Mouse (Mus musculus): ENCODE data around the gene Fgd3. TPM values are rescaled to one million over a fixed set of nuclear protein-coding genes. Genes with fewer than 3 reads are reported as not detected.
A peak's percentile ranks its signal among the peaks of the same experiment; 100 is the strongest.

Fgd3 gene
- polyA plus RNA-seq, 1 experiment from 2014 or later, result 1.1 TPM

DNA sequence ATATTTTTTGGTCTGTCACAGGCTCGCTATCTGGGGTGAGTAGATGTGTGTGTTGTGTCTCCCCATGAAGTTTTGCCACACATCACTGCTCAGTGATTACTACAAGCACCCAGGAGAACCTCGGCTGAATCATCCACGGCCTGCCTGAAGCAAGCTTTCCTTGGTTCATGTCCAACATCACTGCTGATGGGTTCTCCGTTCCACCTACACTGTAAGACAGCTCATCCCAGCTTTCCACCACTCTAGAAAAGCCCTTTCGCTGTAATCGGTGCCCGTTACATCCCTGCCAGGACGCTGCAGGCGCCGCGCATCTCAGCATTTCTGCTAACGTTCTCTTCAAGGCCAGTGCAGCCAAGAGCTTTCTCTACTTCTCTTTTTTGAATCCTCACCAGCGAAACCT is 67.4 kb downstream of the Fgd3 start:
- no peaks in the 10 kb centered on the region for H3K36me3 ChIP-seq

DNA sequence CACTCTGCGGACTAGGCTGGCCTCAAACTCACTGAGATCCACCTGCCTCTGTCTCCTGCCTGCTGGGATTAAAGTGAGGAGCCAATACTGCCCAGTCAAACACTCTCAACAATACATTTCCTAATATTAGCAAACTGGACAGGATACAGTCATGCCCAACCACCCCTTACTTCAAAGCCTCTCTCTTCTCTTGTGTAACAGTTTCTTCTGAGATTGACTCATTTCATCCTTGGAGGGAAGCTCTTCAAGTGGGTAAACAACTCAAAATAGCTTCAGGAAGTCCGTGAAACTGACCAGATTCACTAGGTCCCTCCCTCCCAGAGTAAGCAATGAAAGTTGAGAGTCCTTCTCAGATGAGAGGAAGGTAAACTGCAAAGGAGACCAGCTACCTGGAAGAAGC is 68.0 kb downstream of the Fgd3 start:
- ATAC-seq (ENCODE audit: low FRiP score, low read depth), result no peak
- Histone ChIP-seq H3K27ac (replicated peaks) (no peak overlapping the region), H3K4me3 (no peak overlapping the region), H3K4me1 (peaks cover 10% of the 10 kb centered on the region), H3K36me3 (no peaks in the 10 kb centered on the region), H3K27me3 (peaks cover 29% of the 10 kb centered on the region), H3K9me3 (no peaks in the 10 kb centered on the region), H3K4me2 (replicated peaks) (no peak overlapping the region), H3K9ac (replicated peaks) (no peak overlapping the region)
- 76% methylated on average over 2 of the region's 2 CpGs for WGBS

More for the DNA sequence above, 67.4 kb downstream of the Fgd3 start:
- H3K9me3 ChIP-seq, result no peaks in the 10 kb centered on the region
- 90% methylated on average over 13 of the region's 13 CpGs for WGBS
- no peak overlapping the region for H3K4me2 ChIP-seq (replicated peaks)
- H3K4me1 ChIP-seq, result peaks cover 5% of the 10 kb centered on the region
- peaks cover 23% of the 10 kb centered on the region for H3K27me3 ChIP-seq
- no peak for ATAC-seq (ENCODE audit: low FRiP score, low read depth)
- H3K4me3 ChIP-seq, result no peak overlapping the region
- H3K27ac ChIP-seq (replicated peaks), result no peak overlapping the region
- no peak overlapping the region for H3K9ac ChIP-seq (replicated peaks)

DNA sequence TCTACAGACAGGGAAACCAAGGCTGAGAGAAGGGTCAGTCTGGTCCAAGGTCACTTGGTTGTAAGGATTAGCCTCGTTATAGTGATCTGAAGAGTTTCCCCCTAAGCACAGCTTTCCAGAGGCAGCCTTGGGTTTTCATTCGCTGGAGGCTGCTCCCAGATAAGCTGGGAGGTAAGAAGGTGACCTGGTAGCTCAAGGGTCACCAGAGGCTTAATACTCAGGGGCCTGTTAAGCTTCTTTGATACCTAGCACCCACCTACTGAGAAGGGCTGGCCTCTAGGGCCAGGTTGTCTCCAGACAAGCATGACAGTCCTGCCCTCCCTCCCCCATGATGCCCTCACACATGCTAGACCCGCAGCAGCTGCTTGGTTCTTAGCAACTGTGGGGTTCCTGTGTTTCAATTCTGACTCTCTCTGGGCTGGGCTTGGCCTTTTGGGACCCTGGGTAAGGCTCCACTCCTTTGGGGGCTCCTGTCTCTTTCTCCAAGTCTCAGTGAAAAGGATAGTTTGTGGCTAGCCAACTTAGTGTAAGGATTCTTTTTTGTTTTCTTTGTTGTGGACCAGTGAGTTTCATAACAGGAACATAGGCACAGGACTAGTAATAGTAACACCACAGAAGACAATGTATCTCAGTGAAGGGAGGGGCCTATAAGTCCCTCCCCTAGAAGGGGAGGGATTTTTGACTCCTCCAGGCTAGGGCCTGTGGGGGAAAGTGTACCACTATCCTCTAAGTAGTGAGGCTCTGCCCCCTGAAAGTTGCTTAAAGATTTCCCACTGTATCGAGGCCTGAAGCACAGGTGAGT is 69.2 kb downstream of the Fgd3 start:
- no peaks in the 10 kb centered on the region for H3K36me3 ChIP-seq
- no peaks in the 10 kb centered on the region for H3K9me3 ChIP-seq
- H3K27ac ChIP-seq (replicated peaks), result no peak overlapping the region
- H3K4me2 ChIP-seq (replicated peaks), result no peak overlapping the region
- peaks cover 10% of the 10 kb centered on the region for H3K4me1 ChIP-seq
- no peak for ATAC-seq (ENCODE audit: low FRiP score, low read depth)
- H3K4me3 ChIP-seq, result no peak overlapping the region
- H3K9ac ChIP-seq (replicated peaks), result no peak overlapping the region
- peaks cover 41% of the 10 kb centered on the region for H3K27me3 ChIP-seq
- WGBS, result 29% methylated on average over 4 of the region's 4 CpGs

DNA sequence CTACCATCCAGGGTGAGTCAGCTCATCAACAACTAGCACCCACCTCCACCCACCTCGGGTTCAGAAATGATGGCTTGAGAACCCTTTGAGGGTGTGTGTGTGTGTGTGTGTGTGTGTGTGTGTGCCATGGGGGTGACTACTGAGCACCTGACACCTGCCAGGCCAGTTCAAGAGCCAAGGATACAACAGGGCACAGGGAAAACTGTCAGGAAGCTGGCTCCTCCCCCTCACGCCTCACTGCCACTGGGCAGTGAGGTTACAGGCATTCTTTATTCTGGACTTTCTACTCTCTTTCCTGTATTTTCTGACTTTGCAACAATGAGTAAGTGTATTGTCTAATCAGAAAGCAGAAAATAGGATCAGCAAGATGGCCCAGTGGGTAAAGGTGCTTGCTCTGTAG is 70.5 kb downstream of the Fgd3 start:
- no peak overlapping the region for H3K4me3 ChIP-seq
- no peaks in the 10 kb centered on the region for H3K36me3 ChIP-seq
- no peak overlapping the region for H3K27ac ChIP-seq (replicated peaks)
- no peaks in the 10 kb centered on the region for H3K9me3 ChIP-seq
- WGBS, result 69% methylated on average over 2 of the region's 2 CpGs
- no peak overlapping the region for H3K9ac ChIP-seq (replicated peaks)
- no peak for ATAC-seq (ENCODE audit: low FRiP score, low read depth)
- peaks cover 50% of the 10 kb centered on the region for H3K27me3 ChIP-seq
- peaks cover 10% of the 10 kb centered on the region for H3K4me1 ChIP-seq
- H3K4me2 ChIP-seq (replicated peaks), result no peak overlapping the region

DNA sequence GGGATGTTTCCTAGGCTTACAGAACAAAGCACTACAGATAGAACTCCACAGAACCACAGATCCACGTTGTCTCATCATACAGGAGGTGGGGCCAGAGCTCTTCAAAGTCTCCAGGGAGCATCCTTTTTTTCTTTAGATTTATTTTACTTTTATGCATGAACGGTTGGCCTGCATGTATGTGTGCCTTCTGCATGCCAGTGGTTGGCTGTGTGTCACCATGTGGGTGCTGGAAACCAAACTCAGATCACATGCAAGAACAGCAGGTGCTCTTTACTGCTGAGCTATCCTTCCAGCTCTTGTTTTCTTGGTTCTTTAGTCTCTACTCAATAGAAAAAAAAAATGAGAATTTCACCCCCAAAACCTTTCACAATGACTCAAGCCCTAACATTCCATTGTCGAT is 71.2 kb downstream of the Fgd3 start:
- Histone ChIP-seq H3K4me2 (replicated peaks) (no peak overlapping the region), H3K4me1 (peaks cover 10% of the 10 kb centered on the region), H3K9me3 (no peaks in the 10 kb centered on the region), H3K27ac (replicated peaks) (no peak overlapping the region), H3K36me3 (no peaks in the 10 kb centered on the region), H3K27me3 (peaks cover 50% of the 10 kb centered on the region), H3K9ac (replicated peaks) (no peak overlapping the region), H3K4me3 (no peak overlapping the region)
- WGBS, result 59% methylated on average over 3 of the region's 3 CpGs
- no peak for ATAC-seq (ENCODE audit: low FRiP score, low read depth)

DNA sequence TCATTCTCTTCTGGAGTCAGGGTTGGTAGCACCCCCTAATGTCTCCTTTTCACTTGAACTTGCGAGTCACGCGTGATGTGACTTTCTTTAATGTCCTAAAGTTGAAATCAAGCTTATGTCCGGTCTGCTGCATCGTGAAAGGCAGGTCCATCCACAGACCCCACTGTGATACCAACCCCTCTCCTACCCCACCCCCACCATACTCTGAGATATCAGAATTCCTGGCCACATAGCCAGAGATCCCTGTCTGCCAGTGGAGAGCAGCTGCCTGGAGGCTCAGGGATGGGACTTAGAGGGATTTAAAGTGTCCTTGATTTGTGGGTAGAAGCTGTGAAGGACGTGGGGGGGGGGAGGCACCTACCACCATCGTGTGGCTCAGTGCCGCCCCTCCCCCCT is 71.6 kb downstream of the Fgd3 start, which contains the start of gene Susd3:
Gene Susd3, minus strand, starts transcription at position 240 of the 396 bp plus-strand sequence.
- Histone ChIP-seq H3K9me3 (no peaks in the 10 kb centered on the region), H3K9ac (replicated peaks) (no peak within 1 kb of the TSS), H3K4me2 (replicated peaks) (peak within 1 kb of the TSS; percentile 59), H3K27ac (replicated peaks) (no peak within 1 kb of the TSS), H3K4me3 (peak within 1 kb of the TSS; percentile 38), H3K27me3 (peaks cover 50% of the 10 kb centered on the region), H3K36me3 (no peaks in the 10 kb centered on the region), H3K4me1 (peaks cover 10% of the 10 kb centered on the region)
- no peak for ATAC-seq (ENCODE audit: low FRiP score, low read depth)
- 24% methylated on average over 7 of the region's 8 CpGs for WGBS

DNA sequence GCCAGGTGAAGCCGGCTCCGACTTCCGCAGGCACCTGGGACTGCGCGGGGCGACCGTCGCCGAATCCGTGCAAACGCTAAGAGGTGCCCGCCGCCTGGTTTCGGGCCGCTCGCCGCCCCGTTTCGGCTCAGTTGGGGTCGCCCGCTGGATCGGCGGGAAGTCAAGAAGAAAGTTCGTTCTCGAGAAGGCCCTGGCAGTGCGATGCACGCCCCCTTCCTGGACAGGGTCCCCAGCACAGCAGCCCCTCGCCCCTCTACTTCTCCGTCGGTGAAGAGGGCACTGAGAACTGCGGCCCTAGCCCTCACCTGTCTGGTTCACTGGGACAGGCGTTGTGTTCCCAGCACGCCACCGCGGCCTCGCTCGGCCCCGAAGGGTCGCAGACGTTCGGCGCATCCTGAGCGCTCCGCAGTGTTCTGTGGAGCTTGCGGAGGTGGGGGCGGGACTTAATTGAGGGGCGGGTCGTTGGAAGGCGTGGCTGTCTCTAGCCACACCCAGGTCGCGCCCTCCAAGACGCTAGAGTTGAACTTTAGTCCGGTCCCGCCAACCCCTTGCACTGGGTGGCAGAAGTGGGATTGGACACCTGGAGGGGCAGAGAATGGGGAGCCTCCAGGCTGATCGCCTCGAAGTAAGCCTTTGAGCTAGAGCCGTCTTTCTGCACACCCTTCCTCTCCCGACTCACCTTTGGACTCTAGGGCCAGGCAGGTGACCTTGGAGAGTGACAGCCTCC is 72.2 kb downstream of the Fgd3 start:
- no peaks in the 10 kb centered on the region for H3K36me3 ChIP-seq
- H3K27me3 ChIP-seq, result peaks cover 50% of the 10 kb centered on the region
- WGBS, result 1% methylated on average over 58 of the region's 58 CpGs
- H3K4me3 ChIP-seq, result peak overlapping the region; percentile 38
- H3K9me3 ChIP-seq, result no peaks in the 10 kb centered on the region
- H3K4me2 ChIP-seq (replicated peaks), result peak overlapping the region; percentile 59
- ATAC-seq (ENCODE audit: low FRiP score, low read depth), result peak; percentile 57
- H3K9ac ChIP-seq (replicated peaks), result no peak overlapping the region
- H3K4me1 ChIP-seq, result peaks cover 10% of the 10 kb centered on the region
- H3K27ac ChIP-seq (replicated peaks), result no peak overlapping the region

DNA sequence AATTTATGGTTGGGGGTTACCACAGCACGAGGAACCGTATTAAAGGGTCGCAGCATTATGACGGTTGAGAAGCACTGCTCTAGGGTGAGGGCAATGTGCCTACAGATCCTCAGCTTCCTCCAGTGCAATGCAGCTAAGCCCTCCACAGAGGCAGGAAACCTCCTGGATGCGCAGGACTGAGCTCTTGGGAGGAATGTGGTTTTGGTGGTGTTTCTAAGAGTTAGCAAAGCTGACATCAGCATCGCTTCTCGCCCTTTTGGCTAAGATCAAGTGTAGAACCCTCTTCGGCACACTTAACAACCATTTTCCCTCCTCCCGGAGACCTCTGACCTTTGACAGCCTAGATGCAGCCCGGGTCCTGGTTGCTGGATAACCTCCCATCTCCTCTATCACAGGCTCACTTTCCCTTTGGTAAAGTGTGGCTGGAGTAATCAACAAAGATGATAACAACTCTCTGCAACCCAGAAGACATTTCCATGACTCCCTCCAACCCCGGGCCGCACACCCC is 72.8 kb downstream of the Fgd3 start:
- no peak for ATAC-seq (ENCODE audit: low FRiP score, low read depth)

DNA sequence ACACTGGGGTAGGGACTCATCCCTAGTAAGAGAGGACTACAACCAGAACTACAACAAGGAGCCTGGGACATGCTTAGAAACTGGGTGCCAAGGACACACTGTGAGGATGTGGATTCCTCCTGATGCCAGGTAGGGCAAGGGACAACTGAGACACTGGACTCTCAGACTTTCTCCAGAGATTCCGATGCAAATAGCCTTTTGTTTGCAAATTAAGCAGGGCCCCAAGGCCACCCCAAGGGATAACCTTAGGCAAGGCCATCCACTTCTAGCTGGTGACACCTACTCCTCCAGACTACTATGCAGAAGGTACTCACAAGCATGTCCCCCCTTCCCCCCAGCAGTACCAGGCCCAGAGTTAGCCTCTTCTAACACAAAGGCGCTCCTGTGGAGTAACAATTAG is 73.5 kb downstream of the Fgd3 start:
- ATAC-seq (ENCODE audit: low FRiP score, low read depth), result no peak
- Histone ChIP-seq H3K4me3 (no peak overlapping the region), H3K36me3 (no peaks in the 10 kb centered on the region), H3K9ac (replicated peaks) (no peak overlapping the region), H3K4me2 (replicated peaks) (no peak overlapping the region), H3K4me1 (peaks cover 10% of the 10 kb centered on the region), H3K27me3 (peaks cover 50% of the 10 kb centered on the region), H3K27ac (replicated peaks) (no peak overlapping the region), H3K9me3 (no peaks in the 10 kb centered on the region)
- 81% methylated on average over 2 of the region's 2 CpGs for WGBS

More for the DNA sequence above, 72.8 kb downstream of the Fgd3 start:
- Histone ChIP-seq H3K9ac (replicated peaks) (no peak overlapping the region), H3K27ac (replicated peaks) (no peak overlapping the region), H3K4me3 (peak overlapping the region; percentile 38), H3K27me3 (peaks cover 50% of the 10 kb centered on the region), H3K36me3 (no peaks in the 10 kb centered on the region), H3K4me2 (replicated peaks) (peak overlapping the region; percentile 59), H3K9me3 (no peaks in the 10 kb centered on the region), H3K4me1 (peaks cover 10% of the 10 kb centered on the region)
- WGBS, result 36% methylated on average over 12 of the region's 12 CpGs

DNA sequence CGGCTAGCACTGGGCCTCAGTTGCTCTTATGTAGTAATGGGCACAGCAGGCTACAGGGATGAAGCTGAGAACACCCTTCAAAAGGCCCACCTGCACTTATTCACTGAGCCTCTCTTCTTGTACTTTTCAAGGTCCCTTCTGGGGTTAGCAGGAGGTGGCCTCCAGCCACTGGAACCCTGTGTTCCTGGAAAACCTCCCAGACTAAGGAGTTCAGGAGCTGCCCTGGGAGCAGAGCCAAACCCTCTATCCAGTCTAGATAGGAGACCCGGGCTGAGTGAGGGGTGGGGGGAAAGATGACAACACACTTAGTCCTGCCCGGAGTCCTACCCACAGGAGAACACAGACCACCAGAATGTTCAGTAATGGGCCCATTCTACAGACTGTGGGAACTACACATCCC is 74.1 kb downstream of the Fgd3 start:
- WGBS, result 77% methylated on average over 3 of the region's 3 CpGs
- Histone ChIP-seq H3K9me3 (no peaks in the 10 kb centered on the region), H3K27me3 (peaks cover 54% of the 10 kb centered on the region), H3K4me2 (replicated peaks) (no peak overlapping the region), H3K27ac (replicated peaks) (no peak overlapping the region), H3K9ac (replicated peaks) (no peak overlapping the region), H3K36me3 (no peaks in the 10 kb centered on the region), H3K4me1 (peaks cover 10% of the 10 kb centered on the region), H3K4me3 (no peak overlapping the region)
- no peak for ATAC-seq (ENCODE audit: low FRiP score, low read depth)

DNA sequence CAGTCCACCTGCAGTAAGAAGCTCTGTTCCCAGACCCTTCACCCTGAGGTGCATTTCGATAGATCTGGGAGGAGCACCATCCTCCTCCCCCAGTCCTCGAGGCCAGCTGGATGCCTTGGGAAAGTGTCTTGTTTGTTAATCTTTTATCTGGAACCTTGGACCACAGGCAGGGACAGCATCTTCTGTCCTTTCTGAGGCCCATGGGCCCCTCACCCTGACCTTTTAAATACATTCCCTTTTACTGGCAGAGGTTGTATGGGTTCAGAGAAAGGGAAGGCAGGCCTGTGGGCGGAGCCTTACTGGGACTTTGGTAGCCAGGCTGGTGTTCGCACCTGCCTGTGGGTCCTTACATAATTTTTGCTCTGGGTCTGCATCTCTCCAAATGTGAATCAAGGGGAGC is 74.9 kb downstream of the Fgd3 start:
- H3K27ac ChIP-seq (replicated peaks), result no peak overlapping the region
- no peaks in the 10 kb centered on the region for H3K36me3 ChIP-seq
- peaks cover 51% of the 10 kb centered on the region for H3K27me3 ChIP-seq
- H3K9ac ChIP-seq (replicated peaks), result no peak overlapping the region
- no peak for ATAC-seq (ENCODE audit: low FRiP score, low read depth)
- 50% methylated on average over 4 of the region's 4 CpGs for WGBS
- peaks cover 10% of the 10 kb centered on the region for H3K4me1 ChIP-seq
- H3K9me3 ChIP-seq, result no peaks in the 10 kb centered on the region
- H3K4me3 ChIP-seq, result no peak overlapping the region
- H3K4me2 ChIP-seq (replicated peaks), result no peak overlapping the region

DNA sequence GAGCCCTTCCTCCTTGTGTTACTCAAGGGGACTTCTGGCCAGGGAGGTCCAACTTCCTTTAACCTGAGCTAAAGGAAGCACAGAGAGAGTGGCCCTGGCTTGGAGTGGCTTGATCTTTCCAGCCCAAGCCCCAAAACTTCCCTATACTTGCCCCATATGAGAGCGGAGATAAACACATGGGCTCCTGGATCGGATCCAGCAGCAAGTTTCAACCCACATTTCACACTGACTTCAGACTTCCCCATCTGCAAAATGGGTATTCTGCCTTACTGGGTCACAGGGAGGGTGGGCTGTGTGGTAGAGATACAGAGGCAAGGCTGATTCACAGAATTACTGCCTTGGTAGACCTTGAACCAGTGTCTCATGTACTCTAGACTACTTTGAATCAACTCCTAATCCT is 76.6 kb downstream of the Fgd3 start:
- peaks cover 38% of the 10 kb centered on the region for H3K27me3 ChIP-seq
- no peak overlapping the region for H3K9ac ChIP-seq (replicated peaks)
- WGBS, result 96% methylated on average over 2 of the region's 2 CpGs
- H3K27ac ChIP-seq (replicated peaks), result no peak overlapping the region
- H3K4me1 ChIP-seq, result peaks cover 10% of the 10 kb centered on the region
- no peaks in the 10 kb centered on the region for H3K9me3 ChIP-seq
- H3K4me3 ChIP-seq, result no peak overlapping the region
- ATAC-seq (ENCODE audit: low FRiP score, low read depth), result no peak
- no peak overlapping the region for H3K4me2 ChIP-seq (replicated peaks)
- no peaks in the 10 kb centered on the region for H3K36me3 ChIP-seq
